Mouse (Mus musculus) heart, embryonic 13.5 days (tissue): ENCODE results near the gene Fbf1. TPM values are rescaled to one million over a fixed set of nuclear protein-coding genes. Genes with fewer than 3 reads are reported as not detected.

Experiments
- ATAC-seq: fragments of 200-750 bp; cut with Nextera tagmentation; 2 replicates; pipeline ENCODE4 v1.8.0; 2017; ENCODE audit warnings: moderate TSS enrichment; ENCODE audit not compliant: insufficient number of reproducible peaks, low FRiP score, low TSS enrichment; ENCODE audit errors: extremely low read depth
- H3K27ac ChIP-seq: fragments of 300-500 bp; sonication (generic); replicated peaks from 2 replicates; pipeline ENCODE4 v1.5.1; 2015; ENCODE audit warnings: moderate library complexity, mild to moderate bottlenecking, inconsistent platforms
- H3K27me3 ChIP-seq: fragments of 300-500 bp; sonication (generic); replicated peaks from 2 replicates; pipeline ENCODE4 v1.6.1; 2015; ENCODE audit warnings: mild to moderate bottlenecking, inconsistent platforms
- H3K36me3 ChIP-seq: fragments of 300-500 bp; sonication (generic); 2 replicates; pipeline ENCODE4 v1.6.1; 2015; ENCODE audit warnings: mild to moderate bottlenecking, inconsistent platforms
- H3K4me1 ChIP-seq: fragments of 300-500 bp; sonication (generic); 2 replicates; pipeline ENCODE4 v1.6.1; 2015; ENCODE audit warnings: inconsistent platforms
- H3K4me2 ChIP-seq: fragments of 300-500 bp; sonication (generic); 2 replicates; pipeline ENCODE4 v1.6.1; 2015; ENCODE audit warnings: inconsistent platforms, mild to moderate bottlenecking, moderate library complexity
- H3K4me3 ChIP-seq: fragments of 300-500 bp; sonication (generic); 2 replicates; pipeline ENCODE4 v1.5.1; 2015; ENCODE audit warnings: moderate library complexity, mild to moderate bottlenecking, inconsistent platforms
- H3K9ac ChIP-seq: fragments of 300-500 bp; sonication (generic); 2 replicates; pipeline ENCODE4 v1.6.1; 2015; ENCODE audit warnings: inconsistent platforms, mild to moderate bottlenecking, moderate library complexity
- H3K9me3 ChIP-seq: fragments of 300-500 bp; sonication (generic); 2 replicates; pipeline ENCODE4 v1.6.1; 2016; ENCODE audit warnings: inconsistent platforms
- WGBS: fragments of 180-500 bp; shearing (Covaris S2); methylation state at CpG from one replicate; pipeline ENCODE4 v1.1.7; 2015; ENCODE audit warnings: mixed read lengths; 5-methylcytosine and 5-hydroxymethylcytosine counted together
- polyA plus RNA-seq: library from polyadenylated mRNA; unstranded; fragments of >200 nt; fragmentation: Nextera tagmentation; extraction: Ambion mirVana; gene quantifications from 2 replicates; pipeline ENCODE4 v1.2.1, GENCODE M21; 2015

The Fbf1 gene
- polyA plus RNA-seq, 1 experiment from 2014 or later = 24.4 TPM

GRCm38 (mm10) chr11:116198639-116199531, 30.9 kb upstream of the Fbf1 start, which contains the start of the genes Ten1 and Acox1:
Ten1 (plus strand) TSS chr11:116198855.
Acox1 (minus strand) TSS chr11:116199045.
- H3K4me1 ChIP-seq = peaks cover 31% of the 10 kb centered on the region
- no peaks in the 10 kb centered on the region for H3K27me3 ChIP-seq
- no peaks in the 10 kb centered on the region for H3K9me3 ChIP-seq
- H3K36me3 ChIP-seq = peaks cover 39% of the 10 kb centered on the region
- peak; percentile 96 for ATAC-seq
- peak within 1 kb of the TSS; percentile 76 for H3K4me2 ChIP-seq
- WGBS = under 1% methylated on average over 62 of the region's 62 CpGs
- peak within 1 kb of the TSS; percentile 74 for H3K4me3 ChIP-seq
- peak within 1 kb of the TSS; percentile 97 for H3K27ac ChIP-seq
- H3K9ac ChIP-seq = peak within 1 kb of the TSS; percentile 92

- peak overlapping the region; percentile 97 for H3K27ac ChIP-seq
- WGBS = 19% methylated on average over 13 of the region's 13 CpGs
- H3K9me3 ChIP-seq = no peaks in the 10 kb centered on the region
- no peak for ATAC-seq
- H3K4me2 ChIP-seq = peak overlapping the region; percentile 76
- peaks cover 31% of the 10 kb centered on the region for H3K4me1 ChIP-seq
- H3K9ac ChIP-seq = peak overlapping the region; percentile 92
- no peaks in the 10 kb centered on the region for H3K27me3 ChIP-seq
- peaks cover 32% of the 10 kb centered on the region for H3K36me3 ChIP-seq
- H3K4me3 ChIP-seq = peak overlapping the region; percentile 74
Observed at GRCm38 (mm10) chr11:116198132-116198531, 30.2 kb upstream of the Fbf1 start.

GRCm38 (mm10) chr11:116197584-116197906, 29.6 kb upstream of the Fbf1 start:
- peaks cover 34% of the 10 kb centered on the region for H3K36me3 ChIP-seq
- no peak for ATAC-seq
- peak overlapping the region; percentile 76 for H3K4me2 ChIP-seq
- no peak overlapping the region for H3K27ac ChIP-seq
- H3K27me3 ChIP-seq = no peaks in the 10 kb centered on the region
- peaks cover 31% of the 10 kb centered on the region for H3K4me1 ChIP-seq
- H3K9ac ChIP-seq = peak overlapping the region; percentile 92
- no peaks in the 10 kb centered on the region for H3K9me3 ChIP-seq
- 90% methylated on average over 6 of the region's 6 CpGs for WGBS
- H3K4me3 ChIP-seq = peak overlapping the region; percentile 74

GRCm38 (mm10) chr11:116196866-116197583, 29.1 kb upstream of the Fbf1 start:
- Histone ChIP-seq H3K27me3 (no peaks in the 10 kb centered on the region), H3K4me2 (peak overlapping the region; percentile 76), H3K9me3 (no peaks in the 10 kb centered on the region), H3K27ac (no peak overlapping the region), H3K4me1 (peaks cover 31% of the 10 kb centered on the region), H3K4me3 (peak overlapping the region; percentile 74), H3K9ac (peak overlapping the region; percentile 92), H3K36me3 (peaks cover 31% of the 10 kb centered on the region)
- no peak for ATAC-seq
- WGBS = 94% methylated on average over 18 of the region's 18 CpGs

- no peak for ATAC-seq
- no peaks in the 10 kb centered on the region for H3K9me3 ChIP-seq
- H3K4me1 ChIP-seq = peaks cover 31% of the 10 kb centered on the region
- peaks cover 32% of the 10 kb centered on the region for H3K36me3 ChIP-seq
- H3K4me2 ChIP-seq = no peak overlapping the region
- no peak overlapping the region for H3K27ac ChIP-seq
- H3K4me3 ChIP-seq = no peak overlapping the region
- H3K27me3 ChIP-seq = no peaks in the 10 kb centered on the region
- no peak overlapping the region for H3K9ac ChIP-seq
- WGBS = 81% methylated on average over 3 of the region's 3 CpGs
Observed at GRCm38 (mm10) chr11:116196336-116196735, 28.4 kb upstream of the Fbf1 start.

GRCm38 (mm10) chr11:116195252-116195651, 27.3 kb upstream of the Fbf1 start:
- H3K9ac ChIP-seq = no peak overlapping the region
- peaks cover 31% of the 10 kb centered on the region for H3K4me1 ChIP-seq
- H3K27ac ChIP-seq = 0 out of 2 replicates have a peak overlapping the region, but pooled peaks have one; percentile 28
- no peaks in the 10 kb centered on the region for H3K27me3 ChIP-seq
- H3K9me3 ChIP-seq = no peaks in the 10 kb centered on the region
- 58% methylated on average over 5 of the region's 5 CpGs for WGBS
- no peak for ATAC-seq
- no peak overlapping the region for H3K4me3 ChIP-seq
- H3K4me2 ChIP-seq = peak overlapping the region; percentile 25
- peaks cover 41% of the 10 kb centered on the region for H3K36me3 ChIP-seq

- Histone ChIP-seq H3K27ac (no peak overlapping the region), H3K4me3 (no peak overlapping the region), H3K36me3 (peaks cover 47% of the 10 kb centered on the region), H3K4me2 (peak overlapping the region; percentile 25; the same call in 1 of the 2 replicates), H3K4me1 (peaks cover 29% of the 10 kb centered on the region), H3K9me3 (no peaks in the 10 kb centered on the region), H3K27me3 (no peaks in the 10 kb centered on the region), H3K9ac (no peak overlapping the region)
- ATAC-seq = no peak
- WGBS = 89% methylated on average over 8 of the region's 8 CpGs
Observed at GRCm38 (mm10) chr11:116194619-116195018, 26.7 kb upstream of the Fbf1 start.

- H3K36me3 ChIP-seq = peaks cover 88% of the 10 kb centered on the region
Observed at GRCm38 (mm10) chr11:116187226-116187930, 19.4 kb upstream of the Fbf1 start.

GRCm38 (mm10) chr11:116186360-116186759, 18.4 kb upstream of the Fbf1 start:
- H3K36me3 ChIP-seq = peaks cover 93% of the 10 kb centered on the region
- H3K27me3 ChIP-seq = no peaks in the 10 kb centered on the region
- no peak overlapping the region for H3K4me2 ChIP-seq
- peak overlapping the region; percentile 32 for H3K27ac ChIP-seq
- 0 out of 2 replicates have a peak overlapping the region, but pooled peaks have one; percentile 12 for H3K9ac ChIP-seq
- ATAC-seq = no peak
- no peak overlapping the region for H3K4me3 ChIP-seq
- WGBS = 90% methylated on average over 11 of the region's 11 CpGs
- no peaks in the 10 kb centered on the region for H3K9me3 ChIP-seq
- peaks cover 20% of the 10 kb centered on the region for H3K4me1 ChIP-seq

More at GRCm38 (mm10) chr11:116187226-116187930, 19.4 kb upstream of the Fbf1 start:
- Histone ChIP-seq H3K27ac (0 out of 2 replicates have a peak overlapping the region, but pooled peaks have one; percentile 14), H3K4me2 (no peak overlapping the region), H3K27me3 (no peaks in the 10 kb centered on the region), H3K9ac (no peak overlapping the region), H3K9me3 (no peaks in the 10 kb centered on the region), H3K4me1 (peaks cover 20% of the 10 kb centered on the region), H3K4me3 (no peak overlapping the region)
- 44% methylated on average over 11 of the region's 11 CpGs for WGBS
- ATAC-seq = no peak

- H3K27me3 ChIP-seq = no peaks in the 10 kb centered on the region
- no peaks in the 10 kb centered on the region for H3K9me3 ChIP-seq
- H3K9ac ChIP-seq = no peak overlapping the region
- peak overlapping the region; percentile 32 for H3K27ac ChIP-seq
- WGBS = 82% methylated on average over 3 of the region's 3 CpGs
- peaks cover 20% of the 10 kb centered on the region for H3K4me1 ChIP-seq
- no peak overlapping the region for H3K4me3 ChIP-seq
- no peak overlapping the region for H3K4me2 ChIP-seq
- ATAC-seq = no peak
- H3K36me3 ChIP-seq = peaks cover 93% of the 10 kb centered on the region
Observed at GRCm38 (mm10) chr11:116185836-116186235, 17.9 kb upstream of the Fbf1 start.
